Mouse (Mus musculus) 416B (cell line): ENCODE measurements around the gene Rorb.

Experiments used
- DNase-seq: peaks from one replicate; pipeline ENCODE4 v3.0.0; 2011; ENCODE audit warnings: low read depth

The Rorb gene

GRCm38 (mm10) chr19:19110793-19111427 lies at the start of gene Rorb:
Gene Rorb, minus strand, starts transcription at chr19:19111196.
- no peak for DNase-seq

- DNase-seq = no peak
Measured at GRCm38 (mm10) chr19:19148847-19149246, 37.9 kb upstream of the Rorb start.

GRCm38 (mm10) chr19:19144447-19144846 lies 33.5 kb upstream of the Rorb start:
- no peak for DNase-seq

GRCm38 (mm10) chr19:19136856-19137255 lies 25.9 kb upstream of the Rorb start:
- DNase-seq = no peak

DNA sequence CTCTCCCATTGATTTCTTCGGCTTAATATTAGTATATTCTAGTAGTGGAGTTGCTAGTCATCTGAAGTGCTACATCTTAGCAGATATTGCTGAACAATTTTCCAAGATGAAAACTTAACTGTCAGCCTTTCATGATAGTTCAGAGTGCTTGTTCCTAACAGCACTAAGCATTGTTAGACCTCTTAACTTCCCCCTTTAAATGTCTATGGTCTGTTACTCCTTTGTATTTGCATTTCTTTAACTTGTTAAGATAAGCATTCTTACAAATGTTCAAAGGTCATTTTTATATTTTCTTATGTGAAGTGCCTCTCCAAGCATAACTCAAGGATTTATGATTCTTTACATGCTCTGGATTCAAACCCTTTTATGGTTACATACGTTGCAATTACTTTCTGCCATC lies 24.8 kb upstream of the Rorb start:
- no peak for DNase-seq

- DNase-seq = peak; percentile 6
Measured at GRCm38 (mm10) chr19:19122324-19122723, 11.3 kb upstream of the Rorb start.

- no peak for DNase-seq
Measured at GRCm38 (mm10) chr19:19112180-19112579, 1.2 kb upstream of the Rorb start.

DNA sequence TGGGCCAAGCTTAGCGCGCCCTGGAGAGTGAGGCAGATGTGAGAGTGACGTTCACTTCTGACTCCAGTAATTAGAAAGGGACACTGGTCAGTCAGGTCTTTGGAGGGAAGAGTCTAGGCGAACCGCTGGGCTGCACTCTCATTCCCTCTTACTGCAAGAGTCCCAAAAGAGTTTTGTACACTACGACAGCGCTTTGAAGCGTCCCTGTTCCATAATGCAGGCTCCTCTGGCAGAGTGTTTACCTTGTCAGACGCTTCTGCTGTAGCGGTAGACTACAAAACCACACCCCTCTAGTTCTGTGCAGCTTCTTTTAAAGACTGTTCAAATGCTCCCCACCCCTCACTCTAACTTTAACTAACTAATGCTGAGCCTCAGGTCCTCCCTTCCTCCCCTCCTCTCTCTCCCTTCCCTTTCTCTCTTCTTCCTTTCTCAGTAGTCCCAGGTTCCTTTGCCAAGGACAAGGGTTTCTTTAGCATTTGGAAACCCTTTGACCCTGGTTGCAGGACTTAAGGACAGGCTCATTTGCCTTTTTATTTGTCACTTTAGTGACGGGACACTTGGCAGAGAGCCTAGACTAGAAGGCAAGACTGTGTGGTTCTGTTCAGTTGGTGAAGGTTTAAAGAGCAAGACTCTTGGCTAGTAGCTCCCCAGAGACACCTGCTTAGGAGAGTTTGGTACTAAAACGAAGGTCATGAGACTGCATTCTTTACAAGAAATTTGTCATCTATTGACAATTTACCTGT lies 603 bp upstream of the Rorb start:
- DNase-seq = no peak

DNA sequence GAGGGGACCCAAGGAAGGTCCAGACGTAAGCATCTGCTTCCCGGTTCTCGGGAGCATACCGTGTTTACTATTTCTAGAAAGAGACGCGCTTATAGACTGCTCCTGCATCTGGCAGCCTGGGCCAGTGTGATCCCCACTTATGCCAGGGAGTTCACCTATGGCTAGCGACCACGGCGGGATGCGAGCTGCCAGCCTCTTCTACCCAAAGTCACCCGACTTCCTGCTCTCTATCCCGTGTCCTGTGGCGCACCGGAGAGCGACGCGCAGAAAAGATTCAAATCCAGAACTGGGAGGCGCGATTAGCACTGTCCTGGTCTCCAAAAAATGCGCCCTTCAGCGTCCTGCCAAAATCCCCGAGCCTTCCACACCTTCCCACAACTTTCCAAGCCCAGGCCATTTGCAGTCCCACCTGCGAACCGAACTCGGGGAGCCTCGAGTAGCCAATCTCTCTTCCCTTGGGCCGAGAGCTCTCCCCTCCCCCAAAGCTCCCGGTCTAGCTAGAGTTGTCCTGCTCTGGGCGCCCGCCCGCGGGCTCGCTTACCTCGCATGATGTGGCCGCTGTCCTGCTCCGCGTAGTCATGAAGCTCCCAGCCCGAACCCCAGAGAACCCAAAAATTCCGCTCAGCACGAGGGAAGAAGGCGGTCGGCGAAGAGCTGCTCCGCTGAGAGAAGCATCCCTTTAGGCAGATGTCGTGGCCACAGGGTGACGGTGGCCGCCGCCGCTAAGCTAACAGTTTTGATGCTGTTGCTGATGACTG lies 806 bp downstream of the Rorb start:
- no peak for DNase-seq

DNA sequence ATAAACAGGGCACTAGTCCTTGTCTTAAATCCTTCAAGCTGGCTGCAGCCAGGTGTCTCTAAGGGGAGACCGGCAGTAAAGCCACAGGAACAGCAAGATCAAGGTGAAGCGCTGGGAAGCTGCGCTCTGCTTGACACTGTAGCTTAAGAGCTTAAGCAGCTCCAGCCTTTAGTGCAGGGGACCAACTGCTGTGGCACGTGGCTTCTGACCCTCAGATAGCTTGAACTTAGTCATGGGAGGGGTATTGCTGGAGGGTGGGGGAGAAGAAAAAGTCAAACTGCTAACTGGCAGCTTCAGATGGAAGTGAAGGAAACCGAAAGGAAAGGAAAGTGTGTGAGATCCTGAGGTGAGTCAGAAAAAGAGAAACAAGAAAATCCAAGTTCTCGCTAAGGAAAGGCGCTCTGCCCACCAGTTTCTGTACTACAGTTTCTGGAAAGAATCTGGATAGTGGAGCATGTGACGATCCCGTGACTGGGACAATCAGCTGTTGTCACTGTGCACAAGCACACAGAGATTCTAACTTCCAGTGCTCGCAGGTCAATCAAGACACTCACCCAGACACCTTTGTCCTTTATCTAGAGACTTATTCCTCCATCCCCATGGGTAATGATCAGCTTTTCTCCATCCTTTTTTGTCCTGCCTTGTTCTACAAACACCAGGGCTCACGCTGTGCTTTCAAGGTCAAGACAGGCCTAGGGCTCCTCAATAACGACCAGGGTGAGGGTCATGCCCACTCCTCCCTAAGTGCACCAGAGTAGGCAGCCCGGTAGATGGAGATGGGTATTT lies 2.2 kb downstream of the Rorb start:
- no peak for DNase-seq

GRCm38 (mm10) chr19:19104581-19104980 lies 6.4 kb downstream of the Rorb start:
- DNase-seq = no peak

- no peak for DNase-seq
Measured at GRCm38 (mm10) chr19:19097149-19097548, 13.8 kb downstream of the Rorb start.

DNA sequence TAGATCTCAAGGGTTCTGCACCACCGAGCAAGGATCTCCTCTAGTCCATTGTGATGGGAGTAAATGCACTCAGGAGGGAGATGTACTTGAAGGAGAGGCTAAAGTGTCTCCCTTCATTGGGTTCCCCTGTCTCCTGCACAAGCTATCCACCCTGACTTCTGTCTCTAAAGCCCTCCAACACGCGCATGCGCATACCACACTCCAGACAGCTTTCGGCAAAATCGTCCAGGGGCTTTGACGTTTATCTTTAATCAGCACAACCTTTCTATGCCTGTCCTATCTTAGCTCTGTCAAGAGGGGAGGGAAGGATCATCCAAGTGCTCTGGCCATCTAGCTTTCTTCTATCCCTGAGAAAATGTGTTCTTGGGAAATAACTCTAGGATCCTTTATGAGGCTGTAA lies 21.6 kb downstream of the Rorb start:
- DNase-seq = no peak

- no peak for DNase-seq
Measured at GRCm38 (mm10) chr19:19077880-19078279, 33.1 kb downstream of the Rorb start.

DNA sequence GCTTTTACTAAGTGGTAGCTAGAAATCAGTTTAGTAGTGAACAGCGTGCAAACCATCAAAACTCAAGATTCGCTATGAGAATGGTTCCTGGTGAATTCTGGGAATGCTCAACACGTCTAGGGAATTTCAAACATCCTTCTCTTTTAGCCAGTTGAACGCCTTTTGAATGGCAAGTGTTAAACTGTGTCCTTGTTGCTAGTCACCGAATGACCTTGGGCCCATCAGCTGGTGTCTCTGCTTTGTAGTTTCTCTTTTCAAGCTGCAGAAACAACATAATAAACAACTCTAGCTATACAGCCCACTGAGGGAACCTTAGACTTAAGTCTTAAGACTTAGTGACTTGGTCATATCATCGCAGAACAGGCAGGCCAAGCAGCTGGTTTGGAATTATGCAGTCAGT lies 36.2 kb downstream of the Rorb start:
- DNase-seq = no peak

DNA sequence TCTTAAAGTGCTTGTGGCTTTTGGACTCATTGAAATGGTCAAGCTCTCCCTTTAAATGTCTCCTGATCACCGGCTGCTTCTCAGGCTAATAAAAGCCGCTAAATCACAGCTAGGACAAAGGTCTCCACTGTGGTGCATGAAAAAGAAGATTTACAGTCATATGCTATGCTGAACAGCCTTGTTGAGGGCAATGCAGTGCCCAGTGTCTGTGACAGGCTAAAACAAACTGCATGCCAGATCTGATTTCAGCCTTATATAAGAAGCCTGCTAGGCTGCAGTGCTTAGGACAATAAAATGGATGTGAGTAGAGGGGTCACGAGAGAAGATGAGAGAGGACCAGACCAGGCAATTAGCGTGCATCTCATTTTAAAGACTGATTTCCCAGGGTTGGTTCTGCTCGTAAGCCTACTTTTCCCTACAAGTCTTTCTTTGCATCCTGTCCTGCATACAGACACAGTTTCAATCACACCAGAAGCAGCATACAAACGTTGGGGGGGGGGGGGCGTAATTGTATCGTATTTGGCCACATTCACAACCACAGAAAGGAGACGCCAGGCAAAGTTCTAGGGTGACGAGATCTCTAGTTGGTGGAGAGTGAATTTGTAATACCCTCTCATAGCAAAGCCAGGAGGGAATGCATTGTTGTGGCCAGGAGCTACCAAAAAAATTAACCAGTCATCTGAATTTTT lies 52.1 kb downstream of the Rorb start:
- no peak for DNase-seq

- DNase-seq = no peak
Measured at GRCm38 (mm10) chr19:19058201-19058600, 52.8 kb downstream of the Rorb start.

GRCm38 (mm10) chr19:19043138-19043537 lies 67.9 kb downstream of the Rorb start:
- DNase-seq = peak; percentile 7

GRCm38 (mm10) chr19:19040800-19041199 lies 70.2 kb downstream of the Rorb start:
- DNase-seq = no peak

DNA sequence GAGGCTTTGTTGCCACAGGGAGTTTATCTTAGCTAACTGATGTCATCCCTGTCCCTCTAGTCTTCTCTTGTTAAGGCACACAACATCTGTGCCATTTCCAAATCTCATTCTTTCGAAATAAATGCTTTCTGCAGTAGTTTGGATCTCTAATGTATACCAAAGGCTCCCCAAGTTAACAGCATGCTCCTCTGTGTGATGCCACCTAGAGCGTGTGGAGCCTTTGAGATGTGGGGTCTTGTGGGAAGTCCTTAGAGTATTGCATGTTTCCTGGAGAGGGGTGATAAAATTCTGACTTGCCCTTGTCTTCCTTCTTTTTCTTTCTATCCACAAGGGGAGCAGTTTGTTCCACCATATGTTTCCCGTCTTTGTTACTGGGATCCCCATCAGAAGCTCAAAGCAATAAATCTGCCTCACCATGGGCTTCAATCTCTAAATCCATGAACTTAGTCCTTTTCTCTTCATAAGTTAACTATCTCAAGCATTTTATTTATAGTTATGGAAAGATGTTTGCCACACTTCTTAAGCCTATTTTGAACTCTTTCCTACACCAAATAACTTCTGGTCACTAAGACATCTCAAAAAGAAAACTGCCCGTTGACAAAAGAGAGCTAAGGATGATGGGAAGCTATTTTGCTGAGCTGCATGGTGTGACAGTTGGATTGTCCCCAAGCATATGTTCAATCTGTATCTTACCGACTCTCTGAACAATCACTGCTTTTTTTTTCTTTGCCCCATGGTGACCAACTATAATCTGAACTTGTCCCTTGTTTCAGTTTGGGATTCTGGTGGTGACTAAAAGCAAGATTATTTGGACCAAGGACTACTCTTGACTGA lies 76.3 kb downstream of the Rorb start:
- DNase-seq = no peak

DNA sequence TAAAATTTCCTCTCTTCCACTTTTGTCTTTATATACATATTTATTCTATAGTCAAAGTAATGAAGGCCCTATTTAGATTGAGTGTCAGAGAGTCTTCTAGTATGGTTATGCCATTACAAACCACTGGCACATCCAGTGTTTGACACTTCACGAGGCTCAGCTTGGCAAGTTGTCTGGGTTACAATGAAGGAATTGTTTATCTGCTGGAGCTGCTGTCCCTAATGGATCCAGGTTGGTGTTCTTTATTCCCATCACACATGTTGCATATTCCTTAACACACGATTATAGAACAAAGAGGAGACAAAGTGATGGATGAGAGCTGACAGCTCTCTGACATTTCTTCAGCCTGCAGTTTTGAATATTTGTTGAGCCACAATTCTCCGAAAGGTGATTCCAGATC lies 77.0 kb downstream of the Rorb start:
- DNase-seq = no peak
